Mouse (Mus musculus) bone marrow, adult 2 months (tissue): ENCODE results near the gene Plekho2.

Source experiments
- CTCF ChIP-seq: fragments of 200-500 bp; IDR thresholded peaks from 2 replicates; pipeline ENCODE4 v1.5.1; 2011; ENCODE audit warnings: low read length, control low read depth; ENCODE audit not compliant: control insufficient read depth, insufficient read depth
- POLR2A ChIP-seq: fragments of 200-500 bp; IDR thresholded peaks from 2 replicates; pipeline ENCODE4 v1.6.1; 2011; ENCODE audit warnings: low read depth, mild to moderate bottlenecking, control low read depth, low read length, borderline replicate concordance; ENCODE audit not compliant: control insufficient read depth

GRCm38 (mm10) chr9:65562081-65562506, 17.7 kb downstream of the Plekho2 start:
- no peak for TF ChIP-seq POLR2A
- no peak for TF ChIP-seq CTCF
